Mouse (Mus musculus) kidney, embryonic 14.5 days (tissue): ENCODE measurements around the gene Arhgap10. TPM values are rescaled to one million over a fixed set of nuclear protein-coding genes. Genes with fewer than 3 reads are reported as not detected.

Source experiments
- ATAC-seq: fragments of 200-750 bp; cut with Nextera tagmentation; 2 replicates; pipeline ENCODE4 v1.8.0; 2017; ENCODE audit warnings: moderate number of reproducible peaks, mild to moderate bottlenecking, moderate TSS enrichment, moderate library complexity; ENCODE audit not compliant: low FRiP score, low TSS enrichment
- H3K27ac ChIP-seq: fragments of 300-500 bp; sonication (generic); 2 replicates; pipeline ENCODE4 v1.5.1; 2014; ENCODE audit warnings: low read depth, mild to moderate bottlenecking, low read length, moderate library complexity, mixed read lengths
- H3K27me3 ChIP-seq: fragments of 300-500 bp; sonication (generic); 2 replicates; pipeline ENCODE4 v1.6.1; 2014; ENCODE audit warnings: mild to moderate bottlenecking, low read length; ENCODE audit not compliant: control insufficient read depth, insufficient read depth
- H3K36me3 ChIP-seq: fragments of 300-500 bp; sonication (generic); 2 replicates; pipeline ENCODE4 v1.6.1; 2014; ENCODE audit warnings: low read length, mixed read lengths; ENCODE audit not compliant: control insufficient read depth, insufficient read depth
- H3K4me1 ChIP-seq: fragments of 300-500 bp; sonication (generic); 2 replicates; pipeline ENCODE4 v1.6.1; 2014; ENCODE audit warnings: low read length, mixed read lengths; ENCODE audit not compliant: control insufficient read depth, insufficient read depth
- H3K4me2 ChIP-seq: fragments of 300-500 bp; sonication (generic); replicated peaks from 2 replicates; pipeline ENCODE4 v1.6.1; 2014; ENCODE audit warnings: low read depth, mild to moderate bottlenecking, low read length
- H3K4me3 ChIP-seq: fragments of 300-500 bp; sonication (generic); 2 replicates; pipeline ENCODE4 v1.5.1; 2014; ENCODE audit warnings: mild to moderate bottlenecking, low read length
- H3K9ac ChIP-seq: fragments of 300-500 bp; sonication (generic); 2 replicates; pipeline ENCODE4 v1.6.1; 2014; ENCODE audit warnings: low read depth, mild to moderate bottlenecking, low read length, moderate library complexity
- H3K9me3 ChIP-seq: fragments of 300-500 bp; sonication (generic); 2 replicates; pipeline ENCODE4 v1.6.1; 2016; ENCODE audit warnings: low read length; ENCODE audit not compliant: control insufficient read depth
- WGBS: fragments of 180-500 bp; shearing (Covaris S2); extraction: QIAGEN DNeasy Blood & Tissue Kit; methylation state at CpG from one replicate; pipeline ENCODE4 v1.1.7; 2014; 5-methylcytosine and 5-hydroxymethylcytosine counted together
- polyA plus RNA-seq: library from polyadenylated mRNA; unstranded; fragments of >200 nt; fragmentation: Nextera tagmentation; extraction: Ambion mirVana; gene quantifications from 2 replicates; pipeline ENCODE4 v1.2.1, GENCODE M21; 2014

The Arhgap10 gene
- polyA plus RNA-seq, 1 experiment from 2014 or later = 29.4 TPM

DNA sequence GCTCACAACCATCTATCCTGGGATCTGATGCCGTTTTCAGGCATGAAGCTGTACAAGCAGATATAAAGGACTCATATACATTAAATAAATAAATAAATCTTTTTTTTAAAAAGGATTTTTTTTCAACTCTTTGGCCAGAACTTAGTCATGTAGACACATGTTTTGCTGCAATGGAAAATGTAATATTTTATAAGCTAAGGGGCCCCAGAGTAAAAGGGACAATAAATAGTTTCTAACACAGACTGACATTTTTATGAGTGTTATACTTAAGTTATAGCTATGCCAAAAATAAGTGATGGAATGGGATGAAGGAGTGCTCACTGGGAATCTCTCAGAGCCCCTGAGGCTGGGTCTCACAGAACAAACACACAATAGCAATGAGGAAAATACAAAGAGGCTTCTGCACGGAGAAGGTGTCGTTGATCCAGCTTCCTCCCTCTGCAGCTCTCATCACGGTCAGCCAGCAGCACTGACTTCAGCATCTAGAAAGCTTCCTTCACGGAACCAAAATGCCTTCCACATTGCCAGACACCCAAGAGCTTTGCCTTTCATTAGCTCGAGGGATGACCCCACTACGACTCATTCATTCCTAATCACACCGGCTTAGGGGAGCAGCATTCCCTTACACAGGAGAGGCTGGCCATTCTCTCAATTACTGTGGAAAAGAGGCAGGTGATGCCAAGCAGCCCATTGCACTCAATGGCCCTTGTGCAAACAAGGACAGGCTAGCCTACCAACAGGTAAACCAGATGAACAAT lies 3.5 kb upstream of the Arhgap10 start:
- WGBS = 67% methylated on average over 8 of the region's 8 CpGs

DNA sequence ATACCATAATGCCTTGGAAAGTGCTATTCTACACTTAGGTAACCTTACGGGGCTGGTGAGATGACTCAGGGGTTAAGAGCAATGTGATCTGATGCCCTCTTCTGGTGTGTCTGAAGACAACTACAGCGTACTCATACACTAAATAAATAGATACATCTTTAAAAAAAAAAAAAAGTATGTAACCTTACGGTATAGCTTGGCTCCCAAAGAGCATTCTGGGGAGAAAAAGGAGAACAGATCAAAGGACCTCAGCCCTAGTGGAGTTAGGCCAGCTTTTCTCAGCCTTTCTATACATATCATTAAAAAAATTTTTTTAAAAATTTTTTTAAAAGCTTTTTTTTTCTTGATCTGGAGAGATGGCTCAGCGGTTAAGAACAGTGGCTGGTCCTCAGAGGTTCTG lies 2.8 kb upstream of the Arhgap10 start:
- H3K4me3 ChIP-seq = no peak overlapping the region
- H3K4me2 ChIP-seq = no peak overlapping the region
- no peaks in the 10 kb centered on the region for H3K27me3 ChIP-seq
- H3K4me1 ChIP-seq = peaks cover 12% of the 10 kb centered on the region
- no peaks in the 10 kb centered on the region for H3K9me3 ChIP-seq
- H3K27ac ChIP-seq = no peak overlapping the region
- H3K36me3 ChIP-seq = no peaks in the 10 kb centered on the region
- WGBS = 89% methylated on average over 4 of the region's 4 CpGs
- H3K9ac ChIP-seq = no peak overlapping the region
- no peak for ATAC-seq

More for the DNA sequence above, 3.5 kb upstream of the Arhgap10 start:
- Histone ChIP-seq H3K4me3 (no peak overlapping the region), H3K9ac (no peak overlapping the region), H3K9me3 (no peaks in the 10 kb centered on the region), H3K36me3 (no peaks in the 10 kb centered on the region), H3K4me1 (peaks cover 5% of the 10 kb centered on the region), H3K4me2 (no peak overlapping the region), H3K27ac (no peak overlapping the region), H3K27me3 (no peaks in the 10 kb centered on the region)
- no peak for ATAC-seq

DNA sequence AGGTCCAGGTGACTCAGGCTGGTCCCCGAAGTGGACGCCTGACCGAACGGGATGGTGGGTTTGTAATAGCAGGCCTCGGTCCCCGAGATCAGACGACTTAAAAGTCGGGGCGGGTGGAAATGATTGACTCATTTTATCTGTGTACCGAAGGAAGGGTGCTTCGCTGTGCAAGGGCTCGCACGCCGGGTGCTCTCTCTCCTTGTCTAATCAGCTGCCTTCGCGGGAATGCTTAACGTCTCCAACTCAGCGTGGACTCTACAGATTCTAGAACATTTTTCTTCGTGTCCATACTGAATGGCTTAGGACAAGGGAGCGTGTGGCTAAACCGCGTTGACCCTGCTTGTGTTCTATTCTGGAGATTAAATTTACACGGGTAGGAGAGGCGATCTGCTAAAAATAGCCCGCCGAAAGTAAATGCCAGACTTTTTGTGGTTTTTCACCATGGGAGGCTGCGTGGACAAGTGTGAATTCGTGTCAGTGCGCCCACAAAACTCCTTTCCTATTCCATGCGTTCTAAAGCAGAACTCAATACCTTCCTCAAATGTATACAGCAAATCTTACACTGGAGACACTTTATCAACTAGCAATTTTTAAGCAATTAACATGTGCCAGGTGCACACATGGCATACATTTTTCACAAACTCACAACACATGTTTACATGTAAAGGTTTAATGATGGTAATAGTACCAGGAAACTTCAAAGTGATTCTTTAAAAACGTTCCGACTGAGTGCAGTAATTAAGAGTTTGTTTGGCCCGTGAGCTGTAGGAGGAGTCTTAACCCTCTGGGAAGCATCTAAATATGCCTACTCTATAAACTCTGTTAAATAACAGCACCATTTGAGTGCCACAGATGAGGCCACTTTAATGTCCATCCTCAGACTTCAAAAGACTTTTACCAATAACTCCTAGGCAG lies 705 bp upstream of the Arhgap10 start:
- Histone ChIP-seq H3K4me3 (peak overlapping the region; percentile 56), H3K9ac (peak overlapping the region; percentile 90), H3K36me3 (no peaks in the 10 kb centered on the region), H3K4me2 (peak overlapping the region; percentile 52), H3K9me3 (no peaks in the 10 kb centered on the region), H3K4me1 (peaks cover 12% of the 10 kb centered on the region), H3K27ac (peak overlapping the region; percentile 69), H3K27me3 (no peaks in the 10 kb centered on the region)
- no peak; the same call in 1 of the 2 replicates for ATAC-seq
- 3% methylated on average over 33 of the region's 33 CpGs for WGBS

DNA sequence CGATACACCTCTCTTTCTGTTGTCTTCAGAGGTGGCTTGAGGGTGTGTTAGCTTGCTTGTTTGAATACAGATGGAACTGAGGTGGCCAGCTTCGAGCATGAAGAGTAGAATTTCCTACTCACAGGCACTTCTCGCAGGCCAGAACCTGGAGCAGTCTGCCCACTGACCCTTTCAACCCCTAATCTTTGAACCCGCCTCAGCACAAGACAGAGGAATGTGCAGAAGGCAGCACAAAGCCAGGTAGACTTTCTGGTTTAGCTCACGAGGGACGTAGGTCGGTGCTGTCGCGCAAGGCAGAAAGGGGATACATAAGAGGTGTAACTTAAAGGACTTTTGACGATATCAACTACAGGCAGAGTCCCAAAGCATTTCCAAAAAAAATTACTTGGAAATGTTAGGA lies 908 bp downstream of the Arhgap10 start:
- Histone ChIP-seq H3K9me3 (no peaks in the 10 kb centered on the region), H3K9ac (peak overlapping the region; percentile 90; the same call in 1 of the 2 replicates), H3K27me3 (no peaks in the 10 kb centered on the region), H3K36me3 (no peaks in the 10 kb centered on the region), H3K27ac (peak overlapping the region; percentile 94; the same call in 1 of the 2 replicates), H3K4me3 (peak overlapping the region; percentile 56), H3K4me2 (peak overlapping the region; percentile 52), H3K4me1 (peaks cover 18% of the 10 kb centered on the region)
- ATAC-seq = peak; percentile 14; the same call in 1 of the 2 replicates
- WGBS = 2% methylated on average over 10 of the region's 10 CpGs

DNA sequence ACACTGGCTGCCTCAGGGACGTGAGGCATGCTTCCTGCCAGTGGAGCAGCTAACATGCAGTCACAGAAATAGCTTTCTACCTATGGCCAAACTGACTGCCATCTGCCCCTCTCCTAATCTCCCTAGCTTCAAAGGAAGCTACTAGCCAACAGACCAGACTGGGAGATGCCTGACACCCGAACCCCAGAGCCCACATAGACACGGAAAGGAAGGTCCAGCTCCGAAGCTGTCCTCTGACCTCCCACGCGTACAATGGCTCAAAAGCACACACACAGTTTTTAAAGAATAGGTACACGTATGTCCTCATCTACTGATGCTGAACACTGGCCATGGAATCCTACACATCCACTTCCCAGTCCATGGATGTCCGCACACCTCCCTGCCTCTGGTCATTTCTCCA lies 2.0 kb downstream of the Arhgap10 start:
- H3K9me3 ChIP-seq = no peaks in the 10 kb centered on the region
- peak overlapping the region; percentile 52 for H3K4me2 ChIP-seq
- ATAC-seq = no peak
- H3K4me1 ChIP-seq = peaks cover 20% of the 10 kb centered on the region
- peak overlapping the region; percentile 23; the same call in 1 of the 2 replicates for H3K9ac ChIP-seq
- no peaks in the 10 kb centered on the region for H3K27me3 ChIP-seq
- no peaks in the 10 kb centered on the region for H3K36me3 ChIP-seq
- H3K4me3 ChIP-seq = peak overlapping the region; percentile 56; the same call in 1 of the 2 replicates
- WGBS = 48% methylated on average over 8 of the region's 8 CpGs
- no peak overlapping the region for H3K27ac ChIP-seq

DNA sequence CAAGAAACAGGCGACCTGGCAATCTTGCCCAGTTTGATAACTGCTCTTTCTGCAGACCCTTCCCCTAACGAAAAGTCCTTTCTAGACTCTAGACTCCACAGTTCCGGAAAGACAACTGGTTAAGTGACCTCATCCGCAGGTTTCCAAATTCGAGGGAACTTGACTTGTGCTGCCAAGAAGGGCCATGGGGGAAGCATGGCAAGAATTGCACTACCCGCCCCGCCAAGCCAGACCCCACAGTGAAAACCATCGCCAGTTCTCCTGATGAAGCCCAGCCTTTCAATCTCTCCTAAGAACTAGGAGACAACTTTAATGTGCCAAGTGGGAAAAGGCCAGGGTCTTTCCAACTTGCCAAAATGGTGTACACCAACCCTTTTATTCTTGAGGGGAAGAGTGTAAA lies 2.6 kb downstream of the Arhgap10 start:
- H3K9me3 ChIP-seq = no peaks in the 10 kb centered on the region
- peaks cover 25% of the 10 kb centered on the region for H3K4me1 ChIP-seq
- H3K27me3 ChIP-seq = no peaks in the 10 kb centered on the region
- no peak overlapping the region for H3K4me2 ChIP-seq
- no peak overlapping the region for H3K4me3 ChIP-seq
- 86% methylated on average over 8 of the region's 8 CpGs for WGBS
- ATAC-seq = no peak
- H3K36me3 ChIP-seq = no peaks in the 10 kb centered on the region
- H3K9ac ChIP-seq = no peak overlapping the region
- H3K27ac ChIP-seq = no peak overlapping the region

DNA sequence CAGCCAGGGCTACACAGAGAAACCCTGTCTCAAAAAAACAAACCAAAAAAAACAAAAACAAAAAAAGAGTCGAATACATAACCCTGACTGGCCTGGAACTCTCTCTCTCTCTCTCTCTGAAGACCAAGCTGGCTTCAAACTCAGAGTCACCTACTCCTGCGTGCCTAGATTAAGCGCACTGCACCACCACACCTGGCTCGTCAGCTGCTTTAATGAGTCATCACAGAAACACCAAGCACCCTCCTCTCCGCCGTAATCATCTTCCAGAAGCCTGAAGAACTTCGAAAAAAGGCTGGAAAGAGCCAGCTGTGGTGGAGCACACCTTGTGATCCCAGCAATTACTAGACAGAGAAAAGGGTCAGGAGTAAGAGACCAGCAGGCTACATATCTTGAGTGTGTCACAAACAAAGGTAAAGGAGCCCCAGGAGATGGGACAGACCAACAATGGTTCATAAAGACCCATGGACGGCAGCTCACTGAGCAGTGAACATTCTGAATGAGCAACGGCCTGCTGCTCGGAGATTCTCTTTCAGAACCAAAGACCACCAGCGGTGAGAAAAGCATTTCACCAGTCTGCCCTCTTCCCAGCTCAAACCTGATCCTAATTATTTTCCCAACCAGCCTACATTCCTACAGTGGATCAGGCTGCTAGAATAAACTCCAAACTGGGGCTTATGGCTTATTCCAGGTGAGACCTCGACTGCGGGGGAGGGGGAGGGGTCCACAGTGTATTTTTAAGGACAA lies 5.8 kb downstream of the Arhgap10 start:
- peaks cover 34% of the 10 kb centered on the region for H3K4me1 ChIP-seq
- H3K9ac ChIP-seq = no peak overlapping the region
- no peak overlapping the region for H3K4me3 ChIP-seq
- no peak for ATAC-seq
- H3K27me3 ChIP-seq = no peaks in the 10 kb centered on the region
- no peak overlapping the region for H3K27ac ChIP-seq
- H3K36me3 ChIP-seq = no peaks in the 10 kb centered on the region
- WGBS = 67% methylated on average over 13 of the region's 13 CpGs
- no peak overlapping the region for H3K4me2 ChIP-seq
- H3K9me3 ChIP-seq = no peaks in the 10 kb centered on the region

DNA sequence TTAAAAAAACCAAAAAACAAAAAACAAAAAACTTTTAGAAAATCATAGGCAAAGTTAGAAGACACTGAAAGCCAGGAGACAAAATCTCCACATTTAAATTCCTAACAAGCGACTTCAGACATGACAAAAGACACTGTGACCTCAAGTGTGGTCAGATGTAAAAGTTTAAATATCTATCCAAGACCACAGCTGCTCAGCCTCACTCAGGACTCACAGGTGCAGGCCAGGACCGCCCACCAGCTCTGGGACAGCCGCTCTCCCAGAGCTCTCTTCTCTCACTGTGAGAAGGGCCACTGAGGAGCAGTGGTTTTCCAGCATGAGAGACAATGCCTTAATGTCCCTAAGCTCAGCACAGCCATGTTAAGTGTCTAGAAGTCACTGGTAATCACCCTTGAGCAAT lies 7.3 kb downstream of the Arhgap10 start:
- H3K9me3 ChIP-seq = no peaks in the 10 kb centered on the region
- WGBS = 54% methylated on average over 3 of the region's 3 CpGs

More for the DNA sequence above, 7.3 kb downstream of the Arhgap10 start:
- Histone ChIP-seq H3K27ac (no peak overlapping the region), H3K36me3 (no peaks in the 10 kb centered on the region), H3K27me3 (no peaks in the 10 kb centered on the region), H3K4me1 (peaks cover 25% of the 10 kb centered on the region), H3K9ac (0 out of 2 replicates have a peak overlapping the region, but pooled peaks have one; percentile 28), H3K4me3 (no peak overlapping the region), H3K4me2 (no peak overlapping the region)
- ATAC-seq = no peak
